Mouse (Mus musculus): ENCODE data around the gene Clca1. TPM values are rescaled to one million over a fixed set of nuclear protein-coding genes. Genes with fewer than 3 reads are reported as not detected.
A peak's percentile ranks its signal among the peaks of the same experiment; 100 is the strongest.
"Not testable (repeated sequence)": the region's sequence is repeated elsewhere in the genome, so short reads cannot be mapped to it uniquely, and the experiment has no call there.

Gene Clca1
- not detected for total RNA-seq (2021)

DNA sequence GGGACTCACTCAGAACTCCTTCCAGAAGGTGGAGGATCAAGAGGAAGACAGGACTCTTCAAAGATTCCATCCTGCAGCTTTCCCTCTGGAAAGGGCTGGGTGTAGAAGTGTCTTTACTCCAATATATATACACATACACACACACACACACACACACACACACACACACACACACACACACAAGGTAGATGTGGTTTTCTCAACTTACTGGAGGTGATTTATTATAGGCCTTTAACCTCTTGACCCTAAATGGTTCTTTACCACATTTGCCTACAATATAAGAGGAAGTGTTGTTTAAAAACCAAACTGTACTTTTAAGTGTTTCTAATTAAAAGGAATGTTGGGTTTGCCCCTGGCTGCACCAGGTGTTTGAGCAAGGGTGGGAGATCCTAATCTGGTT lies at the start of gene Clca1:
Gene Clca1 (minus strand): TSS at position 101 of the 400 bp plus-strand sequence.
- intact Hi-C loops (cut with DNase I): no loop called here
- no peak for DNase-seq

DNA sequence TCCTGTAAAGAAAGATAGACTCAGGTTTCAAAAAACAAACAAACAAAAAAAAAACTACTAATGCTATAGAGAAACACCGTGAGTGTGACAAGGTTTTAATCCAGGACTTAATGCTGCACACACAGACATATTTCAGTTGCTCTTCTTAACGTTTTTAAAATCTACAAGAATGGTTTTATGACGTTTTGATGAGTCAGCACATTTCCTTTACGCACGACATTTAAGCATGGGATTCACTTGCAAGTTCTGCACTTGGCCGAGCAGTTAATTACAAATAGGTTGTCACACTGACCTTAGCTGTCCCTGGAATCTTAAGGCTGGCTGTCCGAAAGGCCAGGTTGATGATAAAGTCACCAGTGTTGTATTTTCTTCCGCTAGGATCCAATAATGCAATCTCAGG lies 48.3 kb upstream of the Clca1 start:
- no peak for DNase-seq
- intact Hi-C loops (cut with DNase I): no loop called here

- no peak for DNase-seq
- intact Hi-C loops (cut with DNase I): no loop called here
Measured at GRCm38 (mm10) chr3:145078405-145078804, 45.8 kb upstream of the Clca1 start.

- DNase-seq: no peak
- intact Hi-C loops (cut with DNase I): no loop called here
Measured at GRCm38 (mm10) chr3:145072339-145072738, 39.8 kb upstream of the Clca1 start.

- intact Hi-C loops (cut with DNase I): no loop called here
- DNase-seq: no peak
Measured at GRCm38 (mm10) chr3:145068964-145069363, 36.4 kb upstream of the Clca1 start.

- DNase-seq; intact Hi-C loops (cut with DNase I): not testable (repeated sequence)
Measured at GRCm38 (mm10) chr3:145055138-145055537, 22.6 kb upstream of the Clca1 start.

- DNase-seq: no peak
- intact Hi-C loops (cut with DNase I): no loop called here
Measured at GRCm38 (mm10) chr3:145049820-145050219, 17.2 kb upstream of the Clca1 start.

DNA sequence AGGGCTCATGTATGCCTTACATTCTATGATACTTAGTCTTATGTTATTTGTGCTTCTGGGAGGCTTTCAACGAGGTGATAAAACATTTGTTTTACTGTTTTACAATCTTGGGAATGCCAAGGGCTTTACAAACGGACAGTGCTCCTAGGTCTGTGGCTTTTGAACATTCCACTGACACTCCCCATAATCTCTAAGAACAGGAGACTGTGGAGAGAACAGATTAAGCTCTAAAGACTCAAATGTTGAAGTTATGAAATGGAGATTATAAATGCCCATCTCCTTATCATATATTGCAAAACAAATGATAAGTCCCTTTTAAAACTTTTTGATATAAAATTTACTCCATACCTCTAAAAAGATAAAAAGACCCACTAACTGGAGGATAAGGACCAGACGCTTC lies 6.2 kb upstream of the Clca1 start:
- intact Hi-C loops (cut with DNase I): no loop called here
- DNase-seq: no peak

GRCm38 (mm10) chr3:145028036-145028435 lies 4.5 kb downstream of the Clca1 start:
- DNase-seq: no peak
- intact Hi-C loops (cut with DNase I): loop anchor here (10.0 kb wide), 2 partner anchors 203 to 293 kb away; no protein-coding TSS in a partner anchor

DNA sequence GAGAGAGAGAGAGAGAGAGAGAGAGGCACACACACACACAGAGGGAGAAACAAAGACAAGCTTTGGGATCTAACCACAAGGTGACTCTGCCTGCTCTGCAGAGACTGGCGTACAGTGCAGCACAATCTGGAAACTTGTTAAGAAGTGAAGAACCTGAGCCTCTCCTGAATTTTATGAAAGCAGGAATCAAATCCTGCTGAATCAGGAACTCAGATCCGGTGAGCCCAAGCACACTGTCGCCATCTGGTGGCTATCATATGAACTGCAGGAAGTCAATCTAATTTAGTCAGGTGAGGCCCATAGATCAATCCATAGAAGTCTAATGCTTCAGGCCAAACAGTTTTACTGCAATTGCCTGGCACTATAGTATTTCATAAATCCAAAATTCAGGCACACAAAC lies 5.8 kb downstream of the Clca1 start:
- intact Hi-C loops (cut with DNase I): loop anchor here (2.0 to 10.0 kb wide), 3 partner anchors 104 to 292 kb away; no protein-coding TSS in a partner anchor
- DNase-seq: peak; percentile 43 to 58

GRCm38 (mm10) chr3:145017807-145018206 lies 14.8 kb downstream of the Clca1 start:
- no peak for DNase-seq
- intact Hi-C loops (cut with DNase I): no loop called here

DNA sequence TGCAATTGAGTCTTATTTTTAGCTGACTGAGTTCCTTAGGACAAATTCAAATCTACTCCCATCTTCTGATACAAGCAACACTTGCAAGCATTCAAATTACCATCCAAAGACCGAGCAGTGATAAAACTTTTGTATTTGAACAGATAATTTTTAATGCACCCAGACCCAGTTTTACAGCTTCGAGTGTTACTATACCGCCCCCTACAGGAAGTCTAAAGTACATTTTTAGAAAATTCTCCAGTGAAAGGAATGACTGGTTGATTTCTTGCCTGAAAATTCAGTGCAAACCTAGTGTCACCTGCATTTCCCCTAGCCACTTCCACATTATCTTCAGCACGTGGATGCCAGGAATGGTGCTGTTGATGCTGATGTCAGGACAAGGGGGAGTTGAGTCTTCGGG lies 28.2 kb downstream of the Clca1 start:
- DNase-seq: no peak
- intact Hi-C loops (cut with DNase I): no loop called here

DNA sequence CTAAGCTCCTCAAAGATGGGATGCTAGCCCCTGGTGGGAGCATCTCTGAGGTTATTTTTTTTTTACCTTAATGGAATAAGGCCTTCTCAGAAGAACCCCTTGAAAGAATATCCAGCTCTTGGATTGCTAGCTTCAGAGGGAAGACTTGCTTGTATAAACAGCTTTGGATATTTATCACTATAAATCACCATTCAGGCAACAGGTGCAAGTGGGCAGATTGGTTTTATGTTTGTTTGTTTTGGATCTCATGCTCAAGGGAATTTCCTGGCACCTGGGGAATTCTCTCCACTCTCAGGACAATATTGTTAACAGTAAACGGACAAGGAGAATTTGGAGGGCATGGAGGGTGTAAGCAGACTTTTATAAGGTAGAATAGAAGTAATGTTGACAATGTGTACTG lies 31.7 kb downstream of the Clca1 start:
- intact Hi-C loops (cut with DNase I): no loop called here
- no peak for DNase-seq

GRCm38 (mm10) chr3:144993055-144993454 lies 39.5 kb downstream of the Clca1 start:
- no peak for DNase-seq
- intact Hi-C loops (cut with DNase I): no loop called here

DNA sequence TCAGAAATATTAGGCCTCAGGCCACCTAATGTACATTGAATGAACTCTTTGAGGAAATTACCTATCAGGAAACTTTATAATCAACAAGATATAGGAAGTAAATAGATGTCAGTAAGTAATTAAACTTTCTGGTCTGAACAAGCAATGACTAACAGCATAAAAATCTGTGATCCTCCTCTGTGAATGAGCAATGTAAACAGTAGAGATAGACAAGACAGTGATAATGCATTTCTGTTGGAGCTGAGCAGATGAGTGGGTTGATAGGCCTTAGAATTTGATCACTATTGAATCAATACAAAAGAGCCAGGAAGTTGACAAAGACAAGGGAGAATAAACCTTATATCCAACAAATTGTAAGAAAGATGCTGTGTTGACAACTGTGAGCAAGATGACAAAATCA lies 40.0 kb downstream of the Clca1 start:
- DNase-seq: no peak
- intact Hi-C loops (cut with DNase I): no loop called here

GRCm38 (mm10) chr3:144985890-144986289 lies 46.7 kb downstream of the Clca1 start:
- intact Hi-C loops (cut with DNase I): no loop called here
- DNase-seq: no peak

GRCm38 (mm10) chr3:144980551-144980950 lies 52.0 kb downstream of the Clca1 start:
- intact Hi-C loops (cut with DNase I): no loop called here
- no peak for DNase-seq

DNA sequence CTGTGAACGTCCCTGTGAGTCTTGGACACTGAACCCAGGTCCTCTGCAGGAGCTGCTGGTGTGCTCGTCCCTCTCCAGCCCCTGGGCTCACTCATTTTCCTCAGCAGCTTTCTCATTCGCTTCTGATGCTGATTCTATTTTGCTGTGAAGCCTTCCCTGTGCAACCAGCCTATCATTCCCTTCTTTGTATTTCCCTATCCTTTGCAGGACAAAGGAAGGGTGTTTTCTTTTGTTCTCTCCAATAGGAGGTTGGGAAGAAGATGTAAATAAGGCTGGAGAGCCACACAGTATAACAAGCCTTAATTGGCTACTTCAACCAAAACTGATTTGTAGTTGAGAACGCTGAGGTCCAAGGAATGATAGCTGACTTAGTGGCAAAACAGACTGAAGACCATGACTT lies 54.9 kb downstream of the Clca1 start:
- DNase-seq: no peak
- intact Hi-C loops (cut with DNase I): no loop called here

- no peak for DNase-seq
- intact Hi-C loops (cut with DNase I): no loop called here
Measured at GRCm38 (mm10) chr3:144976091-144976490, 56.5 kb downstream of the Clca1 start.

DNA sequence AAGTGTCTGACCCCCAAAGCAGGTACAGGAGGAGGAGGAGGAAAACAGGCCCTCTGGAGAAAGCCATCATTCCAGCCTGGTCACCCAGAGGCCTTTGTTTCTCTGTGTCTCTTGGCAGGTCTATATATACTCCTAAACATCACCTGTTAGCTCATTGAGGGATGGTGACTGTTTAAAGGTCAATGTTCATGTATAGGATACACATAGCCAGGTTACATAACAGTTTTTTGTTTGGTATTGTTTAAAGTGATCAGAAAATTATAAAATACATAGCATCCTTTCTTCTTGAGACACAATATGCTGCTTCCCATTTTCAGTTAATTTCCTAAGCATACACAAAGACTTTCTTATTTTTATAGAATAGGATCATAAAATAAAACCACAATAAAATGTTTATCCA lies 57.6 kb downstream of the Clca1 start, which contains the start of gene Clca4a:
Gene Clca4a (minus strand): TSS at position 101 of the 400 bp plus-strand sequence.
- no peak for DNase-seq
- intact Hi-C loops (cut with DNase I): no loop called here

- intact Hi-C loops (cut with DNase I): no loop called here
- no peak for DNase-seq
Measured at GRCm38 (mm10) chr3:144971553-144972270, 60.9 kb downstream of the Clca1 start.

GRCm38 (mm10) chr3:144969755-144970154 lies 62.8 kb downstream of the Clca1 start:
- DNase-seq: no peak
- intact Hi-C loops (cut with DNase I): no loop called here

- intact Hi-C loops (cut with DNase I): no loop called here
- no peak for DNase-seq
Measured at GRCm38 (mm10) chr3:144966074-144966473, 66.5 kb downstream of the Clca1 start.

Data from heart, postnatal 36 days (tissue).